Mouse (Mus musculus) regulatory T cell (primary cell): Measurements from ENCODE around the gene Olfr263.

Source experiments
- in situ Hi-C: fragments of 300-600 bp; cut with MboI, MseI; formaldehyde crosslinking; loops from one replicate; pipeline ENCODE4 v1.15.1; 2025; ENCODE audit warnings: high pct_unique_total_duplicates

The Olfr263 gene

GRCm38 (mm10) chr13:21169121-21169656 is 39.8 kb downstream of the Olfr263 start:
- in situ Hi-C loops = loop anchor here (10.0 kb wide), 2 partner anchors 546 to 746 kb away; partner anchors contain the start of genes Hist1h2ai, Hist1h2bl and Hist1h3h

GRCm38 (mm10) chr13:21169657-21170430 is 40.4 kb downstream of the Olfr263 start:
- in situ Hi-C loops = loop anchor here (5.0 to 10.0 kb wide), 4 partner anchors 62 to 855 kb away; partner anchors contain the start of genes Hist1h2ai, Hist1h2bl and Hist1h3h

- in situ Hi-C loops = loop anchor here (5.0 to 10.0 kb wide), 2 partner anchors 62 to 854 kb away; no protein-coding TSS in a partner anchor
These were observed 41.2 kb downstream of the Olfr263 start for GRCm38 (mm10) chr13:21170431-21171155.

GRCm38 (mm10) chr13:21171156-21171530 is 41.7 kb downstream of the Olfr263 start:
- in situ Hi-C loops = loop anchor here (5.0 to 10.0 kb wide), 2 partner anchors 61 to 854 kb away; no protein-coding TSS in a partner anchor

GRCm38 (mm10) chr13:21171600-21172150 is 42.2 kb downstream of the Olfr263 start:
- in situ Hi-C loops = loop anchor here (5.0 to 10.0 kb wide), 2 partner anchors 61 to 853 kb away; no protein-coding TSS in a partner anchor

DNA sequence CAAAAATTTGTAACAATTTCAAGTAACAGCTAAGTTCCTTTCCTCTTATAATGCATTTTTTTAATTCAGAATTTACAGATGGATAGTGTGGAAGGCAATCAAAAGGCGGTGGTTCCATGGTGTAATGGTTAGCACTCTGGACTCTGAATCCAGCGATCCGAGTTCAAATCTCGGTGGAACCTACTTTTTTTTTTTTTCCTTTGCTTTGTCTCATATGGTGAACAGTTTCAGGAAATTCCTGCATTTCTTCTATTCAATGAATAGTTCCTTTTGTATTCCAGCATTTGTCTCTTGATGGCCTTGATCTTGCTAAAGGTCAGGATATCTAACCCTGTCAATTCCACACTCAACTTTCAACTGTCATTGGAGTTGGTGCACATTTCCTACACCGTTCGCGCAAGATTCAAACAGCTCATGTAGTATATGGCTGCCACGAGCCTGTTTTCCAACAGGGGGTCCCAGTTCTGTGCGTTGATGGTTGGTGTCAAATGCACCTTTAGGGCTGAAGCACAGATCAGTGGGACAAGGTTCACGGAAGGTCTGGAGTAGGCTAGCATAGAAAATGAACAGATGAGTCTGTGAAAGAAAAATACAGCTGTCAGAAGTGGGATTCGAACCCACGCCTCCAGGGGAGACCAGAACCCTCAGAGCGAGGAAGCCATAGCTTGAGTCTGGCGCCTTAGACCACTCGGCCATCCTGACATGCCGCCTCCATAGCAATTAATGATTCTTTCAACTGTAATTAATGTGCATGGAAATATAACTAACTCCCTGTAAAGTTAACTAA is 43.0 kb downstream of the Olfr263 start:
- in situ Hi-C loops = loop anchor here (5.0 to 10.0 kb wide), 2 partner anchors 60 to 852 kb away; no protein-coding TSS in a partner anchor

GRCm38 (mm10) chr13:21173072-21173471 is 43.6 kb downstream of the Olfr263 start:
- in situ Hi-C loops = loop anchor here (5.0 to 10.0 kb wide), 2 partner anchors 59 to 852 kb away; no protein-coding TSS in a partner anchor

- in situ Hi-C loops = loop anchor here (5.0 to 10.0 kb wide), 2 partner anchors 101 to 848 kb away; no protein-coding TSS in a partner anchor
These were observed 47.3 kb downstream of the Olfr263 start for GRCm38 (mm10) chr13:21176733-21177132.

DNA sequence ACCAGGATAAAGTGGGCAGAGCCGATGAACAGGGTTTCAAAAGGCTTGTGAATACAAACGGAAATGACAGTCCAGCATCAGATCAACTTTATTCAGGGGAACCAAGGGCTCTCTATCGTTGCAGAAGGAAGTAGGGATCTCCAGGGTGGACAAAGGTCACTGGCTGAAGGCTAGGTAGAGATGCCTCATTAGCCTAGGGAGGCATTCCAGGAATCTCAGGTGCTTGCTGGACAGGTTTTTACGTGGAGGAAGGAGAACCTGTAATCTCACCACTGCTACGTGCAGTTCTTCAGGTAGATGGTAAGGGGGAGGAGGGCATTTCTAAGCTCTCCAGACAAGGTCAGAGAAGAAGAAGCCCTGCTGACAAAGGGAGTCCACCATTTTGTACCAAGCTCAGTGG is 48.2 kb downstream of the Olfr263 start:
- in situ Hi-C loops = loop anchor here (5.0 to 10.0 kb wide), 2 partner anchors 100 to 847 kb away; no protein-coding TSS in a partner anchor

- in situ Hi-C loops = loop anchor here (5.0 to 10.0 kb wide), 2 partner anchors 99 to 846 kb away; no protein-coding TSS in a partner anchor
These were observed 48.9 kb downstream of the Olfr263 start for GRCm38 (mm10) chr13:21178364-21178763.

DNA sequence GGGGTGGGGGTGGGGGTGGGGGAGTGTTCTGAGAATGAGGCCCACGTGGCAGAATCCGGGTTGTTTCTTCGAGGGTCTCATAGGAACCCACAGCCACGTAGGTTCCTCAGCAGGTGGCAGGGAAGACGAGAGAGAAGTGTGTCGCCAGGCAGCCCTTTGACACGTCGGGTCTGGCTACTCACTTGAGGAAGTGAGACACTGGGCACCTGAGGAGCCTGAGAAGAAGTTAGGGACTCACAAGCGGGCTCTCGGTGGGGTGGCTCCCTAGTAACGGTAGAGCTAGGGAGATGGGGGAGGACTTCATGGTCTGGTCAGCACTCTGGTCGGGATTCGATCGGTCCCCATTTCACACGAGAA is 49.9 kb downstream of the Olfr263 start, which contains the start of gene Trim27:
Trim27 (plus strand) TSS at position 79 of the 357 bp plus-strand sequence.
- in situ Hi-C loops = loop anchor here (5.0 to 10.0 kb wide), 2 partner anchors 98 to 845 kb away; no protein-coding TSS in a partner anchor

- in situ Hi-C loops = loop anchor here (5.0 to 10.0 kb wide), 2 partner anchors 97 to 845 kb away; no protein-coding TSS in a partner anchor
These were observed 50.5 kb downstream of the Olfr263 start for GRCm38 (mm10) chr13:21179724-21180550.

DNA sequence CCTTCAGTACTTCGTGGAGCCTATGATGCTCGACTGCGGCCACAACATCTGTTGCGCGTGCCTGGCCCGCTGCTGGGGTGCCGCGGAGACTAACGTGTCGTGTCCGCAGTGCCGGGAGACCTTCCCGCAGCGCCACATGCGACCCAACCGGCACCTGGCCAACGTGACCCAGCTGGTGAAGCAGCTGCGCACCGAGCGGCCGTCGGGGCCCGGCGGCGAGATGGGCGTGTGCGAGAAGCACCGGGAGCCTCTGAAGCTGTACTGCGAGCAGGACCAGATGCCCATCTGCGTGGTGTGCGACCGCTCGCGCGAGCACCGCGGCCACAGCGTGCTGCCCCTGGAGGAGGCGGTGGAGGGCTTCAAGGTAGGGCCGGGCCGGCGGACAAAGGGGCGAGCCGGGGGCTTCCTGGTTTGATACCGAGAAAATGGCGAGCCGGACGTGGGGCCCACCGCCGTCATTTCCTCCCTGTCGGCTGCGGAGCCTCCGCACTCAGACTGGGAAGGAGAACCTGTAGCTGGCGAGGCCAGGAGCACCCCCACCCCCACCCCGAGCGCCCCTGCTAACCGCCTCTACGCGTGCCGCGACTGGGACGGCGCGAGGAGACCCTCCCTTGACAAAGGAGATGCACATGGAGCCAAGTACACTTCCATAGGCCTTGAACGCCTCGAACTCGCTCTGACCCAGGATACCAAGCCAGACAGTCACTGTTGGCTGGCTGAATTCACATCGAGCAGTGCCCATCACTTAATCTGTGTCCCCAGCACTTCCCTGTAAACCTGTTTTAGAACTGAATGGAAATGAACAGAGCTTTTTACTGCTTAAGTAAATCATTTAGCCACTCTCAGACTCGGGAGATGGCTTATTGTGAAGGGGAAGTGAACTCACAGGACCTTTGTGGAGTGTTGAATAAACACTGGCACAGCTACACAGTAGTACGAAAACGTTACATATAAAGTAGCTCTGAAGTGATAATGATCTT is 51.4 kb downstream of the Olfr263 start:
- in situ Hi-C loops = no loop called here

GRCm38 (mm10) chr13:21181996-21182395 is 52.6 kb downstream of the Olfr263 start:
- in situ Hi-C loops = no loop called here

DNA sequence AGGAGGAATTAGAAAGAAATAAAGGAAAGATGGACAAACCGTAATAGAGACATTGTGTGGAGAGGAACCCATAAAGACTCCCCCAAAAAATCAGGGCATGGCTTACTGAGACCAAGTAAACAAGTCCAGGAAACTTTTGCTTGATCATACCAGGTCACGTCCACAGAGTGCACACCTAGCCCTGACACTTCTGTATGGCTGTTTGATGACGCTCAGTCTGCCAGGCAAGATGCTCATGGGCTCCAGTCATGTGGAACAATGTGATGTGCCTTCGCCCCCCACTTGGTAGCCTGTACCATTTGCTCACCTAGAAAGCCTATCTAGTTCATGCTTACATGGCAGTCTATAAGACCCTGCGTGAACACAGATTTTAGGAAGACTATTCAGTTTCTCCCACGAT is 53.6 kb downstream of the Olfr263 start:
- in situ Hi-C loops = no loop called here

GRCm38 (mm10) chr13:21183661-21184060 is 54.2 kb downstream of the Olfr263 start:
- in situ Hi-C loops = no loop called here

- in situ Hi-C loops = no loop called here
These were observed 56.1 kb downstream of the Olfr263 start for GRCm38 (mm10) chr13:21185521-21185920.
